14 mouse cellular contexts compared by ENCODE assay signal in the genomic region with DNA sequence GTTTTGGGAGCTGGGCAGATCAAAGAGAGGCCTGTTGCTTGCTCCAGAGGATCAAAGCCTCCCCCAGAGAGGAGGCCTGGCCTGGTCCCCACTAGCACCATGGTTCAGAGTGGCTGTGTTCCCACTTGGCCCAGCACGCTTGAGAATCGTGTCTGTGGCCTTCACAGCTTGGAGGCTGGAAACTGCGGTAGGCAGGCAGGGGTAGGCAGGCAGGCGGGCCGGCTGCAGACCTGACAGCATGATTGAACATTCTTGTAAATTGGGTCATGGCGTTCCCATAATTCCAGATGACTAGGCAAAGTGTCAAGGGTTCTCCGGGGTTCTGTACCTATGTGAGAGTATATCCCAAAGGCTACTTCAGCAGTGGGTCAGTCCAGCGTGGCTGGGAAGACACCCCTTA. TPM values are rescaled to one million over a fixed set of nuclear protein-coding genes. Genes with fewer than 3 reads are reported as not detected.
A peak's percentile ranks its signal among the peaks of the same experiment; 100 is the strongest.
DNase-seq lines count a peak whose midpoint lies in the region; ATAC-seq and TF ChIP-seq lines count a peak whose summit lies in the region.
"Had no signal": no experiment of that assay in that cellular context is flagged by ENCODE, and none has a peak within 500 bp of the region (broad histone marks: within the 10 kb centered on the region; RNA-seq: fewer than 3 reads in every experiment).

No protein-coding gene starts in this region.

- TF ChIP-seq POLR2A in liver, adult 2 months (IDR thresholded peaks at IDR 0.05; ENCODE audit: extremely low read depth, insufficient read depth, low read length) = no peak

- TF ChIP-seq CTCF in liver, adult 2 months (IDR thresholded peaks at IDR 0.05; ENCODE audit: low read depth, low read length) = no peak

- H3K4me3 ChIP-seq in liver, adult 2 months (ENCODE audit: insufficient read depth, low read depth, low read length) = no peak overlapping the region
- no peak overlapping the region for H3K4me3 ChIP-seq in brown adipose tissue, adult 24 weeks (ENCODE audit: insufficient read depth, low read depth, low read length)
- H3K4me3 ChIP-seq in hindbrain, embryonic 13.5 days = no peak overlapping the region
- H3K4me3 ChIP-seq: embryonic facial prominence, embryonic 15.5 days; limb, embryonic 13.5 days had no signal

- H3K27me3 ChIP-seq in liver, adult 2 months (ENCODE audit: control insufficient read depth, insufficient read depth, low read length) = no peaks in the 10 kb centered on the region
- no peaks in the 10 kb centered on the region for H3K27me3 ChIP-seq in hindbrain, embryonic 13.5 days
- H3K27me3 ChIP-seq: embryonic facial prominence, embryonic 15.5 days; limb, embryonic 13.5 days had no signal

- peaks cover 3% of the 10 kb centered on the region; the same call in 1 of the 2 replicates for H3K36me3 ChIP-seq in liver, adult 2 months (ENCODE audit: control insufficient read depth, insufficient read depth, low read length)
- H3K36me3 ChIP-seq in hindbrain, embryonic 13.5 days = peaks cover 4% of the 10 kb centered on the region; the same call in 1 of the 2 replicates
- H3K36me3 ChIP-seq: embryonic facial prominence, embryonic 15.5 days had no signal

- no peak for ATAC-seq in hindbrain, embryonic 13.5 days (ENCODE audit: low FRiP score)

- 30% methylated on average over 8 of the region's 8 CpGs for WGBS in liver, adult 2 months
- WGBS in hindbrain, embryonic 13.5 days = 48% methylated on average over 8 of the region's 8 CpGs

- no peaks in the 10 kb centered on the region for H3K9me3 ChIP-seq in hindbrain, embryonic 13.5 days
- H3K9me3 ChIP-seq: embryonic facial prominence, embryonic 15.5 days; limb, embryonic 13.5 days had no signal

- H3K79me2 ChIP-seq in liver, adult 2 months (ENCODE audit: control insufficient read depth, insufficient read depth, low read length) = peaks cover 30% of the 10 kb centered on the region

- peak; percentile 88 to 95 for DNase-seq in adrenal gland, adult (ENCODE audit: inconsistent age in 2 of 2, low spot score in 1 of 2)
- DNase-seq in adrenal gland, adult 18-20 months (ENCODE audit: low spot score in 2 of 2) = no peak
- peak; percentile 80 for DNase-seq in liver, adult 2 months (ENCODE audit: extremely low read depth, low read depth, low spot score)
- no peak for DNase-seq in liver
- DNase-seq in T-cell, adult 2 months (ENCODE audit: low spot score) = no peak
- no peak for DNase-seq in urinary bladder, postnatal 14 days (ENCODE audit: low spot score)
- DNase-seq: gastrocnemius, postnatal 25 days; heart, postnatal 10 days; kidney, postnatal 36 days had no signal

- peak overlapping the region; percentile 78 for H3K27ac ChIP-seq in liver, adult 2 months (replicated peaks; ENCODE audit: insufficient read depth, low read depth, low read length)
- H3K27ac ChIP-seq in brown adipose tissue, adult 24 weeks (replicated peaks; ENCODE audit: low read depth, low read length) = 0 out of 2 replicates have a peak overlapping the region, but pooled peaks have one; percentile 6
- H3K27ac ChIP-seq in hindbrain, embryonic 13.5 days = peak overlapping the region; percentile 5; the same call in 1 of the 2 replicates
- H3K27ac ChIP-seq: embryonic facial prominence, embryonic 15.5 days; limb, embryonic 13.5 days; macrophage had no signal

- peaks cover 45% of the 10 kb centered on the region for H3K4me1 ChIP-seq in liver, adult 2 months (ENCODE audit: control insufficient read depth, insufficient read depth, low read length)
- peaks cover 45% of the 10 kb centered on the region for H3K4me1 ChIP-seq in brown adipose tissue, adult 24 weeks (ENCODE audit: control insufficient read depth, insufficient read depth, insufficient read length, low read length)
- peaks cover 33% of the 10 kb centered on the region for H3K4me1 ChIP-seq in hindbrain, embryonic 13.5 days (replicated peaks)

- peak overlapping the region; percentile 23; the same call in 1 of the 2 replicates for H3K9ac ChIP-seq in liver, adult 2 months (ENCODE audit: low read depth, low read length)
- no peak overlapping the region for H3K9ac ChIP-seq in hindbrain, embryonic 13.5 days
- H3K9ac ChIP-seq: embryonic facial prominence, embryonic 15.5 days; limb, embryonic 13.5 days had no signal

- H3K4me2 ChIP-seq in hindbrain, embryonic 13.5 days = no peak overlapping the region
- H3K4me2 ChIP-seq: embryonic facial prominence, embryonic 15.5 days; limb, embryonic 13.5 days had no signal

RNA-seq across cellular contexts. Expression of a gene that starts 35.9 kb away (rescaled TPM):
- total RNA-seq in adrenal gland, adult 18-20 months (2021) = 100 to 1,000 TPM; 618 to 823 TPM
- 228 and 280 TPM in 2 replicates for total RNA-seq in liver, adult 2 months (2014; rRNA removed)
- polyA plus RNA-seq in liver, adult 2 months (2012; rRNA removed) = 234 and 322 TPM in 2 replicates
- 85.7 and 123 TPM in 2 replicates for polyA plus RNA-seq in brown adipose tissue, adult 24 weeks (2012; ENCODE audit: insufficient read depth, insufficient read length, missing spikeins)
- polyA plus RNA-seq in hindbrain, embryonic 13.5 days (2015; fragmentation: Nextera tagmentation; extraction: Ambion mirVana) = 56.6 and 58.5 TPM in 2 replicates

Comparison
In these comparisons a context has a peak if more than half of its experiments do, and no peak if none do; other contexts are left out.
1. DNase-seq: peak in adrenal gland, adult (2 of 2) and liver, adult 2 months (single experiment); none in adrenal gland, adult 18-20 months (0 of 2), liver (single experiment), T-cell, adult 2 months (single experiment) and urinary bladder, postnatal 14 days (single experiment).
2. H3K27ac ChIP-seq: peak in every context shown above with its lines; median percentile 78 in liver, adult 2 months; 6 in brown adipose tissue, adult 24 weeks; 5 in hindbrain, embryonic 13.5 days.